Mouse (Mus musculus): ENCODE measurements around the gene Vwa8. TPM values are rescaled to one million over a fixed set of nuclear protein-coding genes. Genes with fewer than 3 reads are reported as not detected.
A peak's percentile ranks its signal among the peaks of the same experiment; 100 is the strongest.

Gene Vwa8
- total RNA-seq, 1 experiment from 2014 or later = 8.4 TPM

DNA sequence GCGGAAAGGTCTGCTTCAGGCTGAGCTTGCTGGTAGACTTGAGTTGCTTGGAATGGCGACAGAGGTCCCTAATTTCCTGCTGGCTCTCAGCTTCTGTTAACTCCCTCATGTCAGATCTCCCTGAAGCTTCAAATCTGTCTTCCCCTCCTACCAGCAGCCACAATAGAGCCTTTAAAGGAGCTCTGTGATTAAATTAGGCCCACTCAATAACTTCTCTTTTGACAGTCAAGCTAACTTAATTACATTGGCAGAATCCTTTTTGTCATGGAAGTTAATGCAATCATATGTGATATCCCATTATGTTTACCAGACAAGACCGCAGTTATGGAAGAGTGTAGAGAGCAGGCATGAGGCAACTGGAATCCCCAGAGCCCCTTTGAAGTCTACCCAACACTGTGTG is 347.9 kb downstream of the Vwa8 start:
- ATAC-seq (replicated peaks; ENCODE audit: insufficient number of reproducible peaks, low FRiP score, low TSS enrichment, poor library complexity, severe bottlenecking) = no peak

DNA sequence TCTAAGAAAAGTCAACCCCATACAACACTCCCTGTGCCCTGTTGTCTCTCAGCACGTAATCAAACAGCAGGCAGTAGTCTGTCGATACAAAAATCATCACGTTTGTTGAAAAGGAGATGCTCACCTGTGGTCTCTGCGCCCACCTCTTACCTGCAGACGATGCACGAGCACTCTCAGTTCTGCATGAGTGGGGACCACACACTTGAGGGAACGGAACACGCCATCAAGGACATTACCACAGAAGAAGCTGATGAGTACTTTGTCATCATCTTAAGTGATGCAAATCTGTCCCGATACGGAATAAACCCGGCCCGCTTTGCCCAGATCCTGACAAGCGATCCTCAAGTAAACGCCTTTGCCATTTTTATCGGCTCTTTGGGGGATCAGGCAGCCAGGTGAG is 349.2 kb downstream of the Vwa8 start:
- no peak for ATAC-seq (replicated peaks; ENCODE audit: insufficient number of reproducible peaks, low FRiP score, low TSS enrichment, poor library complexity, severe bottlenecking)

DNA sequence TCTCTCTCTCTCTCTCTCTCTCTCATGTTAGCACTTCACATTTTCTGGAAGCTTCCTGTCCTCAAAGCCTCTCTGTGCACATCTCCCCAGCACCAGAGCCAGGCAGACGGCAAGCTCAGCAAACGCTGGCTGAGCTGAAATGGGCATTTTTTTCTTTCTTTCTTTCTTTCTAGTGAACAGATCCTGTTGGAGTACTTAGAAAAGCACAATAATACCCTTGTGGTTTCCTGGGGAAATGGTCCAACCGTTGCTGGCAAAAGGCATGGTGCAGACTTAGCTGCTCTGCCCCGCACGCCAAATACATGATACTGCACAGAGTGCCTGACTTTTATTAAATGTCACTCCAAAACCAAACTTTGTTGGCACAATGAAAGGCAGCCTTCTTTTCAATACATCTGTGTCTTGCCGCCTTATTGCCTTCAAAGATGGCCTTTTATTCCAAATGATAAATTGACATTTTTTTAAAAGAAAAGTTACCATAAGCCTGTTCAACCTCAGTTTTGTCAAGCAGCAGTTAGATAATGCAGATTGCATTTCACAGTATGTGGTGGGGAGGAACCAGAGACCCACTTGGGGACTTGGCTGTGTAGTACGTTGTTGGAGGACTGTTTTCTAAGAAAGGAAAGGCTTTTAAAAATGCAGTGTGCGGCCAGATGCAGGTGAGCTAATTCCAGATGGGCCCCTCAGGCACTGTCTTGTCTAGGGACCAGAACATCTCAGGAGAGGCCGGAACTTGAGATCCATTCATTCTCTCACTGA is 351.5 kb downstream of the Vwa8 start:
- ATAC-seq (replicated peaks; ENCODE audit: insufficient number of reproducible peaks, low FRiP score, low TSS enrichment, poor library complexity, severe bottlenecking) = no peak

DNA sequence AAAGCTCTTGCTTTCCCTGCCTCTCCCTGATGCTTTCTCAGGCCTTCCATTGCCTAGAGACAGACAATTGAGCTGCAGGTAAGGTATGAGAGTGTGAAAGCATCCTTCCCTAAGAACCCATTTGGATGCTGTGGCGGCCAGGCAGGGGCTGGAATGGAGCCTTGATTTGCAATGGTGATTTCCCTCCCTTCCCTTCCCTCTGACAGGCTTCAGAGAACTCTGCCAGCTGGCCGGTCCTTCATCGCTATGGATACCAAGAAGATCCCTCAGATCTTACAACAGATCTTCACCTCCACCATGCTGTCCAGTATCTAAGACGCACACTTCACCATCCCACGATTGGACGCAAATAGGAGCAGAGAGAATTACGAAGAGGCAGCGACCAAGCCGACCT is 352.0 kb downstream of the Vwa8 start:
- ATAC-seq (replicated peaks; ENCODE audit: insufficient number of reproducible peaks, low FRiP score, low TSS enrichment, poor library complexity, severe bottlenecking) = no peak

DNA sequence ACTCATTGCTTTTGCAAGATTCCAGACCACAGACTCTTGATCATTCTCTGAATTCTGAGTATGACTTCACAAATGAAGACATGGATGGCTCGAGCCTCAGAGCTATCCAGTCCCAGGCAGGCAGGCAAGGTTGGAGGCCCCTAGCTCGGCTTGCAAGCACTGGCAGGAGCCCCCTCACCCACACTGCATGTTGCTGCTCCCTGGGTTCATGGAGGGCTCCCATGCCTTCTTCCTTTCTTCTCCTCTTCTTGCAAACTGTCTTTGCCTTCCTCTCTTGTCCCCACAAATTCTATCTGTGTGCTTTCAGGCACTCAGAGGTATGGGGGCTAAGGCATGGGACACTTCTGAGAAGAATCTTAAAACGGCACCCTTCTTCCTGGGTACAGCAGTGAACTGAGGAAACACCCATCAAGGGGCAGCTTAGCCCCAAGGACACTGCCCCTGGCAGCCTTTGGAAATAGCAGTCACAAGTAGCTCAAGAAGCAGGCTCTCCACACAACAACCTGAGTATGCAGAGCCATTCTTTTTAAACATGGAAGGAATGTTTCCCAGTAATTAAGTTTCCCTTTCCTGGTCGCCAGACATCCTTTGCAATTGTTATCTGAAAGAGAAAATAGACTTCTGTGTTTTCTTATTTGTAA is 354.0 kb downstream of the Vwa8 start:
- no peak for ATAC-seq (replicated peaks; ENCODE audit: insufficient number of reproducible peaks, low FRiP score, low TSS enrichment, poor library complexity, severe bottlenecking)

DNA sequence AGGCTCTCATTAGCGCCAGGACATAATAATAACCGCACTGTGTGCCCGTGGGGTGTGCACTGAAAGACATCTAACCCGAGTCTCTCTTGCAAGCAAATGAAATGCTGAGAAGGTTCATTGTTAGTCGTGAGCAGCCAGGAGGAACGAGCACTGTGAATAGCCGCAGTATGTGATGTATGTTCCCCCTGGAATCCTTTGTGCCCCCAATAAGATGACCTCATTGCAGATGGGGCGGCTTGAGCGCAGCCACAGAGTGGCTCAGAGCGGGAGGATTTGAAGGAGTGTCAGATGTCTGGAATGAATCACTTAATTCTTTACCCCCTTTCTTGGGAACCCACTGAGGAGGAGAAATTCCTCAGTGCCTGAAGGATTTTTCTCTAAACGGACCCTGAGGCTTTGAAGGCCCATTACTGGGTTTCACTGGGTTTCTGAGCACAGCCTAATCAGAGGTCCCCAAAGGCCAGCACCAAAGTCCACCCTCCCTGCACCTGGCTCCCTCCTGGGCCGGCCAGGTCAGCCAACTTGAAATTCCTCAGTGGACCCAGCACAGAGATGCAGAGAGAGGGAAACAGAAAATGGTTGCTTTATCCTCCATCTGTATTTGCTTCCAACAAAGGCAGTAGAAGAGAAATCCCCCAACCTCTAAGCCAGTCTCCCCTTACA is 354.8 kb downstream of the Vwa8 start:
- ATAC-seq (replicated peaks; ENCODE audit: insufficient number of reproducible peaks, low FRiP score, low TSS enrichment, poor library complexity, severe bottlenecking) = no peak

DNA sequence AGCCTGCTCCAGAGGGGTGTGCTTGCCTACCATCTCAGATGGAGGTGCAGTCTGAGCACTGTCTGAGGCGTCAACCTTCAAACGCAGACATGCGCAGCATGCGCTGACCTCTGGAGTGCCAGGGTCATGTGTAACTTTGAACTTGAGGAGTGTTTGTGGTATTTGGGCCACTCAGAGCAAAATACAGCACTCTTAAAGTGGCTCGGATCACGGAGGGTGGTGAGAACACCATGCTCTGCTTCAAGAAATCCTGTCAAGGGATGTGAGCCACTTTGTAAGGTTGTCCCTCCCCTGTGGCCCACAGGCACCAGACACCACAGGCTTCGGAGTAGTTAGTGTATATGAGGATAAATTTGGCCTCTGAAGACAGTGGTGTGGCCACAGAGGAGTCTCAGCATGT is 356.0 kb downstream of the Vwa8 start:
- ATAC-seq (replicated peaks; ENCODE audit: insufficient number of reproducible peaks, low FRiP score, low TSS enrichment, poor library complexity, severe bottlenecking) = no peak

DNA sequence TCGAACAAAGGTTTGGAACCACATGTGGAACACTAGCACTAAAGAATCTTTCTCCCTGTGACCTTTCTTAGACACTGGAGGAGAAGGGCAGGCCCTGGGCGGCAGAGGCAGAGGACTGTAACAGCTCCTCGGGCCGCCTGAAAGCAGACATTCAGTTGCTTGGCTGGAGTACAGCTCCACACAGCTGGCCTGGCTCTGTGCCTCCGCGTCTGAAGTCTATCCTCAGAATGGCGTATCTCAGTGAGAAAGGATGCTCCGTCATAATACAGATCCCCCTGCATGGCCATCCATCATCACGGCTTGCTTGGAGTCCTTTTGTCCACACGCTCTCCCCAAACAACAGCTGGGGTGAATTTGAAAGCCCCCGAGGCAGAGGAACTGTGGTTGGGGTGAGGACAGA is 357.4 kb downstream of the Vwa8 start:
- ATAC-seq (replicated peaks; ENCODE audit: insufficient number of reproducible peaks, low FRiP score, low TSS enrichment, poor library complexity, severe bottlenecking) = no peak

DNA sequence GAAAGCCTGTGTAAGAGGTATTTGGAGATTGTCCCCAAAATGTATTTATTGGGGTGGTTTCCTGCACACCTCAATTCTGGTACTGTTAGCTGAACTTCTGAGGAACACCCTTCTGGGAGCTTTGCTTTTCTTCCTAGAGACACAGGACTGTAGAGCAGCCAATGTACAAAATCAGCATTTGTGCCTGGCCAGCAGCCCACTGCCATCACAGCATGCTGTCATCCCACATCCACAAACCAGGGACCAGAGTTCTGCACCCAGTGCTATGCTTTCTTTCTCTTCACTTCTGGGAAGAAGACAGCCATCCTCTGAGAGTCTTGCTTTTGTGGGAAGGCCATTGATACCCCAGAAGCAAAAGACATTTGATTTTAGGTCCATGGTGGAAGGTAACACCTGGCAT is 359.6 kb downstream of the Vwa8 start:
- no peak for ATAC-seq (replicated peaks; ENCODE audit: insufficient number of reproducible peaks, low FRiP score, low TSS enrichment, poor library complexity, severe bottlenecking)

DNA sequence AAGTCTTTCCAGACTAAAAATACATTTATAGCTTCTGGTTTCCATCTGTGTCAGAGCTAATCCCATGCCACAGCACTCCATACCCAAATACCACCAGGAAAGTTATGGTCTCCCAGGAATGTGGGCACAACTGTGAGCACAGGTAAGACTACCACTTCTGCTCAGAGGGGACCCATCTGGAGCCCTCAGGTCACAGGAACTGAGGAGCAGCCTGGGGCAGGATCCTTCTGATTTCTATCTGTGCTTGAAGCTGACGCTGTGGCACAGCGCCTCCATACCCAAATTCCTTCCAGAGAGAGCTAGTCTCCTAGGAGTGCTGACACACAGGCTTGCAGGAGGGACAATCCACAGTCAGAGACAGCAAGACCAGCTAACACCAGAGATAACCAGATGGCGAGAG is 361.0 kb downstream of the Vwa8 start:
- no peak for ATAC-seq (replicated peaks; ENCODE audit: insufficient number of reproducible peaks, low FRiP score, low TSS enrichment, poor library complexity, severe bottlenecking)

DNA sequence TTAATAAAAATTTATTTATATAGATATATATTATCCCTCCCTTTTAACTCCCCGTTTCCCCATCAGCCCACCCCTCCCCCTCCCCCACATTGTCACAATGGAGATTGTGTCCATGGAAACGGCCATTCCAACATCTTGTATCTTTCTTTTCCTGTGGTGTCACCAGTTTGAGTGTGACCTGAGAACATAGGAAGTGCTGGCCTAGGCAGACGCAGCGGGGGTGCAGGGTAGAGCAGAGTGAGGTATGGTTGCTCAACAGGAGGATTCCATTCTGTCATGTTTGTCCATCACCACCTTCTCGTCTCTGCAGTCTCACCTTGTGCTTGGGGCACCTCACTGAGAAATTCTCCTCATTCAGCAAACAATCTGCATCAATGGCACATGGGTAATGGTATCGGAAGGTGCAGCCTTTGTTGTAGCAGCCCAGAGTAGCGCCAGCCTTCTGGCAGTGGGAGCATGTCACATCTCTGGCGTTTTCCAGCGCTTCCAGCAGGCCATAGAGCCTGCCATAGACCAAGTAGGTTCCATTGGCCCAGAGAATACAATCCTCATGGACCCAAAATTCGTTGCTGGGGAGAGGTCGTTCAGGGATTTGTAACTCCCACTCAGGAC is 363.6 kb downstream of the Vwa8 start:
- no peak for ATAC-seq (replicated peaks; ENCODE audit: insufficient number of reproducible peaks, low FRiP score, low TSS enrichment, poor library complexity, severe bottlenecking)

DNA sequence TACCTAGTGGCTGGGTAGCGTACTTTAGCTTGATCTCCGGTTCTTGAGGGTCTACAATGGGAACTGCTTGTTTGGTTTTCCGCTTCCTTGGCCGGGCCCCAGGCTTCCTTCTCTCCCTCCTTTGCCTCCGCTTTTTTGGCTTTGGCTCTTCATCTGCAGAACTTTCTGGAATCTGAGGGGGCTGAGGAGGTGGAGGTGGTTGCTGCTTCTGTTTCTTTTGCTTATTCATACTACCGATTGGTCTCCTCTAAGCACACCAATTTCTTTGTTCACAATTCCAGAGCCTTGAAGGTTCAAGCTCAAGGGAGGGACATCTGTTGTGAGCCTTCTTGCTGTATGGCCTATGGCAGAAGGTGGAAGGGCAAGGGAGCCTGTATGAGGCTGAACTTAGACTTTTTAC is 365.3 kb downstream of the Vwa8 start:
- ATAC-seq (replicated peaks; ENCODE audit: insufficient number of reproducible peaks, low FRiP score, low TSS enrichment, poor library complexity, severe bottlenecking) = no peak

DNA sequence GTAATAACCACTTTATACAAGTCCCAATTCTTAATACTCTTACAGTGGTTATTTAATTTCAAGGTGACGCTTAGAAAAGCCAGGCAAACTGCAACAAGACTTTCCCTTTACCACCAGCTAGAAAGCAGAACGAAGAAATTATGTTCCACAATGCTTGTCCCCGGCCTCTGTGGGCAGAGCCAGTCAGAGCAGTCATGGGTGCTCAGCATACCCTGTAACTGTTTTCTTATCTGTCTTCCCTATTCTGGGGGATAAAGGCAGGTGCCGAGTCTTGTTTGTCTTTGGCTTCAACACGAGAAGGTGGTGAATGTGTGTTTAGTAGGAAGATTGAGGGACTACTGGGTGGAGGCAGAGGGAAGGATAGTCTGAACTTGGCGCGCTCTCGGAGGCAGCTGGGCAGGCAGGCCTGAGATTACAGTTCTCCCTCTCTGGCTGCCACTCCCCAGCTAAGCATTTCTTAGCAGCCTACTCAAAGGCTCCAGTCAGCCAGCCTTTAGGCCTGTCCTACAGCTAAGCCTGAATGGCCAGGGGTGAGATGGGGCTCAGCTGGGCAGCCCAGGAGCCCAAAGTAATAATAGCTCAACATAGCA is 365.9 kb downstream of the Vwa8 start:
- ATAC-seq (replicated peaks; ENCODE audit: insufficient number of reproducible peaks, low FRiP score, low TSS enrichment, poor library complexity, severe bottlenecking) = 0 out of 2 replicates have a peak, but pooled peaks have one; percentile 27

DNA sequence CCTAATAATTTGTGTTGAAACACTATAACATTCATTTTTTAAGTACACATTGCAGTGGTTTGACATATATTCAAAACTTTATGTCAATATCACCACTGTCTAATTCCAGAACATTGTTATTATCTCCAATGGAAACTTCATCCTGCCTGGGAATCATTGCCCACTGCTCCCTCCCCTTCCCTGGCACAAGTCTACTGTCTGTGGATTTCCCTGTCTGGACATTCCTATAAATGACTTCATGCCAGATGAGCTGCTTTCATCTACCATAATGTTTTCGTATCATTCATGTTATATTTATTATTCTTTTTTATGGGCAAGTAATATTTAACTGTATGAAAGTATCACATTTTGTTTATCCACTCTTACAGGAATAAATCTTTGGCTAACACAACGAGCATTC is 367.5 kb downstream of the Vwa8 start:
- no peak for ATAC-seq (replicated peaks; ENCODE audit: insufficient number of reproducible peaks, low FRiP score, low TSS enrichment, poor library complexity, severe bottlenecking)

DNA sequence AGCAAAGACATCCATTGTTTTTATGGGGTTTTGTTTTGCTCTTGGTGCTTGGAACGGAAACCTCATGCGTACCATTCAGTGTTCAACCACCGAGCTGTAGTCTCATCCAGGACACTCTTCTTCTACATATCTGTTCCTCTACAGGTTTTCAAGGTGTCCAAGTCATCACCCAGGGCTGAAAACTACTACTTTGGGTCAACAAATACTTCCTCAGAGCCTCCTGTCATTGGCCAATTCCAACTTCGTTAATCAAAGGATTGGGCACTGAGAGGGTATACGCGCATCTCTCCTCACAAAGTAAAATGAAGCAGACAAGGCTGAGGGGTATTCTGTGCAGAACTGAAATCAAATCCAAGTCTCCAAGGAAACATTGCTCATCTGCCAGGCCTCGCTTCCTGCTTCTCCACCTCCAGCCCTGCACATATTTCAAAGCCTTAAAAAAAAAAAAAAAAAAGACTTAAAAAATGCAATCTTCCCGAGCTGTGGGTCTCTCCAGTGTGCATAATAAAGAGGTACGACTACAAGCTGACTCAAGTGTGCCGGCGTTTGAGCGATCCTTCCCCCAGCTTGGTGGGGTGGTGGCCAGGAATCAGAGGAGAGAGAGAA is 374.7 kb downstream of the Vwa8 start:
- ATAC-seq (replicated peaks; ENCODE audit: insufficient number of reproducible peaks, low FRiP score, low TSS enrichment, poor library complexity, severe bottlenecking) = no peak

DNA sequence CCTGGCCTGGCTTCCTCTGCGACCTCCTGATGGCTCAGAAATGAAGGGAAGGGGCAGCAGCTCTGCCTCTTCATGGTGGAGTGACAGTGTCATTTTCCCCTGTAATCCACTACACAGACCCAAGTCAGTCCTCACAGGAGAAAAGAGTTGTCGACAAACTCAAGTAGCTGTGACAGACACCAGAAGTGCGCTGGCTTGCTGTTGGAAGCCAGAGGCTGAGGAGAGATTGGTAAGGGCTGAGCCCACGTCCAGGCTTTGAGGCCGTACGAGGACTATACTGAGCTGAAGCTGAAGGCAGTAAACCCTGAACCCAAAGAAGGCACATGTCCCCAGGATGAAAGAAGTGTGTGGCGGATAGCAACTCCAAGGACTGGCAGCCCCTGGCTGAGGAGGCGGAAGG is 376.6 kb downstream of the Vwa8 start:
- no peak for ATAC-seq (replicated peaks; ENCODE audit: insufficient number of reproducible peaks, low FRiP score, low TSS enrichment, poor library complexity, severe bottlenecking)

DNA sequence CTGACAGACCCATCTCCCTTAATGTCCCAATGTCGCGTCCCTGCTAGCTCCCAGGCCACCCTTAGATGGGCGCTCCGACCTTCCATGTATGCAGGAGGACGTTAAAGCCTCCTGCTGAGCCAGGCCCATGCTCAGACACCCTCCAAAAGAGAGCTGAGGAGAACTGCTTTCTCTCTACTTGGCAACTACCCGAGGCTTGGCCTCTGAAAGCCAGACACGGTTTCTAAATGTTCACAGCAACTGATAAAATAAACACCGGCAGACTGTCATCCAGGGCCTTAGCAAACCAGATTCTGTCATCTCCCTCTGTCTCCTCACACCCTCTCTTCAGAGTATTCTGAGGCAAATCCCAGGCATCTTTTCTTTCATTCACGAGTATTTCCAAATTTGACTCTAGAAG is 377.2 kb downstream of the Vwa8 start:
- no peak for ATAC-seq (replicated peaks; ENCODE audit: insufficient number of reproducible peaks, low FRiP score, low TSS enrichment, poor library complexity, severe bottlenecking)

DNA sequence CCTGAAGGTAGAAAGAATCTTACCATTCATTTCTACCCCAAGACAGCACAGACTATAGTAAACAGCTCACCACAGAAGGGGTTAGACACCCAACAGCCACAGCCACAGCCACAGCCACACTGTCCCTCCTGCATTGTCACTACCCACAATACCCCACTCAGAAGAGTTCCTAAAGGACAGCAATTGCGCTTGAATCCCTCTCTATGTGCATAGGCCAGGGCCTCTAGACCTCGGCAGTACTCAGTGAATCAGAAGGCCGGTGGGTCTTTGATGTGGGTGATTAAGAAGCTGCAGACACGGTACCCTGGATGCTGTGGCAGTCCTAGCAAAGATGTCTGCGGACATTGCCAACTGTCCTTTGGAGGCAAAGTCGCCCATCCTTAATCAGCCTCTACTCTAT is 377.9 kb downstream of the Vwa8 start:
- no peak for ATAC-seq (replicated peaks; ENCODE audit: insufficient number of reproducible peaks, low FRiP score, low TSS enrichment, poor library complexity, severe bottlenecking)

DNA sequence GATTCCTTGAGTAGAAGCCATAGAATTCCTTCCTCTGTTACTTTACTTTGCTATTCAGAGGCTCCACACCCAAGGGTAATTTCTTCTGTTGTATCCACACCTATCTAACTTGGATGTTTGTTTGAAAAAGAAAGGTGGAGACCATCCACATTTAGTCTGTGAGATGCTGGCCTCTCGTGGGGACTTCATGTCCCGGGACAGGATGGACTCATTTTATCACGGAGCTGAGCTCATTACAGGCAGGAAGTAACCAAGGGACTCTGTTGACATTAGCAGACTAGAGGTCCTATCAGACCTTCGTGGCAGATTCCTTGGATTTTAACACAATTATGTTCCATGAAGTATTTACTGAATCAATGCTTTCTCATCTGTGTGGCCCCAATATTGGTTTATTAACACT is 379.1 kb downstream of the Vwa8 start:
- ATAC-seq (replicated peaks; ENCODE audit: insufficient number of reproducible peaks, low FRiP score, low TSS enrichment, poor library complexity, severe bottlenecking) = no peak

All from monocyte, adult 5-6 weeks (primary cell).